In the genomic region with DNA sequence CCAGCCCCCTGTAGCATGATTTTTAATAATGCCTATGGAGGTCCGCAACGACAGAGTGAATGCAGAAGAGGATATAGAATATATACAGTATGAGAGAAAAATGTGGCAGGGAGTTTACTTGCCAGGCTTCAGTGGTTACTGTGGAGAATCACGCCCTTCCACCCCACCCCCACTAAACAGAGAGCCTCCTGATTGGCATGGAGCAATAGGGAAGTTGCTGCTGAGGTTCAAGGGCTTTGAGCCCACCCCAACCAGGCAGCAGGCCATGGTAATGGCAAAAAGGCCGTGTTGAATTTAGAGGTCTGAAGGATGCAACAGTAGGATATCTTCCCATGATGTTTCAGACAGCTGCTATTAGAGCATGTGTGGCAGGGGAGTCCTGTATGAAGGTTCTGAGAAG, we compare ENCODE assay signal across 29 mouse cellular contexts. TPM values are rescaled to one million over a fixed set of nuclear protein-coding genes. Genes with fewer than 3 reads are reported as not detected.
DNase-seq lines count a peak whose midpoint lies in the region; ATAC-seq and TF ChIP-seq lines count a peak whose summit lies in the region.
"Had no signal": no experiment of that assay in that cellular context is flagged by ENCODE, and none has a peak within 500 bp of the region (broad histone marks: within the 10 kb centered on the region; RNA-seq: fewer than 3 reads in every experiment).

No protein-coding gene starts in this region.

- H3K4me3 ChIP-seq in MEL (ENCODE audit: control insufficient read depth in 1 of 2, insufficient read depth in 1 of 2, low read depth in 2 of 2, low read length in 2 of 2): no peak overlapping the region
- H3K4me3 ChIP-seq in hindbrain, embryonic 11.5 days (ENCODE audit: low read depth, low read length): no peak overlapping the region
- H3K4me3 ChIP-seq: embryonic facial prominence, embryonic 13.5 days; embryonic facial prominence, embryonic 15.5 days; erythroblast, embryonic 14.5 days; forebrain, embryonic 10.5 days; forebrain, embryonic 12.5 days had no signal

- H3K9me3 ChIP-seq in MEL (replicated peaks; ENCODE audit: insufficient read depth, low read length): no peaks in the 10 kb centered on the region
- H3K9me3 ChIP-seq in hindbrain, embryonic 11.5 days (ENCODE audit: control insufficient read depth, low read length): no peaks in the 10 kb centered on the region
- H3K9me3 ChIP-seq: embryonic facial prominence, embryonic 13.5 days; embryonic facial prominence, embryonic 15.5 days; forebrain, embryonic 10.5 days; forebrain, embryonic 12.5 days; G1E had no signal

- no peak for TF ChIP-seq EP300 in MEL (IDR thresholded peaks at IDR 0.05; ENCODE audit: low read depth in 1 of 2, low read length in 2 of 2)

- TF ChIP-seq POLR2A in MEL (IDR thresholded peaks at IDR 0.05; ENCODE audit: control insufficient read depth in 1 of 2, insufficient read depth in 1 of 2, low read depth in 1 of 2, low read length in 2 of 2, poor library complexity in 1 of 2): no peak

- peak; percentile 58 for DNase-seq in MEL (ENCODE audit: low read depth, low spot score)
- no peak for DNase-seq in neural tube, embryonic 10.5 days (ENCODE audit: extremely low spot score, low spot score)
- no peak for DNase-seq in hindbrain, embryonic 11.5 days (ENCODE audit: low spot score)
- DNase-seq in spleen, adult 12 weeks (ENCODE audit: low spot score): no peak
- DNase-seq: adrenal gland, adult 2 months; adrenal gland, postnatal 10 days; adrenal gland, postnatal 25 days; B cell, adult 2 months; cerebellum, adult 11-12 months; cerebellum, adult 2 months; cerebellum, adult 9-10 months; cerebellum, postnatal 10 days; cerebellum, postnatal 25 days; embryo, embryonic 11 days had no signal

- ATAC-seq in common myeloid progenitor, adult 5-6 weeks (replicated peaks; ENCODE audit: low read depth, poor library complexity, severe bottlenecking): peak; percentile 83
- peak; percentile 69 to 77 for ATAC-seq in hematopoietic stem cell, adult 5-6 weeks (replicated peaks in 1 of 2; ENCODE audit: insufficient read depth in 1 of 2, low FRiP score in 2 of 2, low TSS enrichment in 1 of 2, low read depth in 1 of 2, poor library complexity in 2 of 2, severe bottlenecking in 2 of 2)
- peak; percentile 83 for ATAC-seq in megakaryocyte progenitor cell, adult 5-6 weeks (replicated peaks; ENCODE audit: poor library complexity)
- ATAC-seq in hindbrain, embryonic 11.5 days (ENCODE audit: low FRiP score): no peak
- ATAC-seq: CD4-positive, CD25-positive, alpha-beta regulatory T cell, adult 4 months; forebrain, embryonic 14.5 days; forebrain, embryonic 16.5 days had no signal

- no peak overlapping the region for H3K27ac ChIP-seq in MEL (ENCODE audit: control insufficient read depth, low read depth, low read length)
- no peak overlapping the region for H3K27ac ChIP-seq in hindbrain, embryonic 11.5 days (ENCODE audit: low read depth, low read length)
- H3K27ac ChIP-seq: embryonic facial prominence, embryonic 13.5 days; embryonic facial prominence, embryonic 15.5 days; forebrain, embryonic 10.5 days; forebrain, embryonic 12.5 days had no signal

- peaks cover 0 to 3% of the 10 kb centered on the region in 2 experiments; a peak in 1 of 4 replicates for H3K4me1 ChIP-seq in MEL (ENCODE audit: control insufficient read depth in 1 of 2, insufficient read depth in 2 of 2, low read length in 2 of 2)
- no peaks in the 10 kb centered on the region for H3K4me1 ChIP-seq in hindbrain, embryonic 11.5 days (replicated peaks; ENCODE audit: control insufficient read depth, insufficient read depth, low read length)
- H3K4me1 ChIP-seq: embryonic facial prominence, embryonic 13.5 days; embryonic facial prominence, embryonic 15.5 days; forebrain, embryonic 12.5 days had no signal

- 81% methylated on average over 4 of the region's 4 CpGs for WGBS in hindbrain, embryonic 11.5 days

- no peak overlapping the region for H3K4me2 ChIP-seq in hindbrain, embryonic 11.5 days (replicated peaks; ENCODE audit: low read depth, low read length)
- H3K4me2 ChIP-seq: embryonic facial prominence, embryonic 13.5 days; embryonic facial prominence, embryonic 15.5 days; forebrain, embryonic 12.5 days had no signal

- H3K9ac ChIP-seq in MEL (ENCODE audit: control insufficient read depth, low read depth, low read length, poor library complexity, severe bottlenecking): no peak overlapping the region
- H3K9ac ChIP-seq in hindbrain, embryonic 11.5 days (ENCODE audit: low read depth, low read length): no peak overlapping the region
- H3K9ac ChIP-seq: embryonic facial prominence, embryonic 13.5 days; embryonic facial prominence, embryonic 15.5 days; forebrain, embryonic 12.5 days had no signal

- peaks cover 0 to 5% of the 10 kb centered on the region in 2 experiments; a peak in 2 of 4 replicates for H3K36me3 ChIP-seq in MEL (ENCODE audit: control insufficient read depth in 1 of 2, insufficient read depth in 2 of 2, low read length in 2 of 2)
- no peaks in the 10 kb centered on the region for H3K36me3 ChIP-seq in hindbrain, embryonic 11.5 days (ENCODE audit: control insufficient read depth, insufficient read depth, low read length)
- H3K36me3 ChIP-seq: embryonic facial prominence, embryonic 13.5 days; embryonic facial prominence, embryonic 15.5 days; forebrain, embryonic 10.5 days; forebrain, embryonic 12.5 days; G1E had no signal

- no peak for TF ChIP-seq CTCF in MEL (IDR thresholded peaks at IDR 0.05 in 2 of 3, conservative IDR thresholded peaks at IDR 0.05 in 1 of 3; ENCODE audit: control insufficient read depth in 1 of 3, insufficient read depth in 1 of 3, low read depth in 2 of 3, low read length in 3 of 3, poor library complexity in 1 of 3, severe bottlenecking in 1 of 3)

- no peaks in the 10 kb centered on the region; a peak in 1 of 4 replicates for H3K27me3 ChIP-seq in MEL (ENCODE audit: control insufficient read depth in 1 of 2, insufficient read depth in 2 of 2, low read length in 2 of 2)
- H3K27me3 ChIP-seq in hindbrain, embryonic 11.5 days (ENCODE audit: control insufficient read depth, insufficient read depth, low read length): no peaks in the 10 kb centered on the region
- H3K27me3 ChIP-seq: CH12.LX; embryonic facial prominence, embryonic 13.5 days; embryonic facial prominence, embryonic 15.5 days; forebrain, embryonic 12.5 days had no signal

- TF ChIP-seq RAD21 in MEL (IDR thresholded peaks at IDR 0.05; ENCODE audit: low read depth, low read length): no peak

- H3K79me2 ChIP-seq in MEL (ENCODE audit: control insufficient read depth, insufficient read depth, low read length, poor library complexity): no peaks in the 10 kb centered on the region

TF ChIP-seq in MEL, 35 proteins besides CTCF, POLR2A, EP300 and RAD21:
- no peak for TF ChIP-seq NRF1 (IDR thresholded peaks at IDR 0.05; ENCODE audit: insufficient read depth, low read depth, low read length, poor library complexity, severe bottlenecking)

RNA-seq across cellular contexts. Expression of gene Map6d1, which starts 30.2 kb away (rescaled TPM):
- 0.03 and 0.08 TPM in 2 replicates for total RNA-seq in MEL (2012; rRNA removed)
- polyA plus RNA-seq in MEL (2012; ENCODE audit: insufficient read depth in 1 of 2, insufficient read length in 2 of 2, low read depth in 1 of 2, low replicate concordance in 2 of 2, missing spikeins in 1 of 2): not detected
- total RNA-seq in common myeloid progenitor, adult 5-6 weeks (2017): not detected in 2 replicates
- not detected in 2 replicates for total RNA-seq in hematopoietic stem cell, adult 5-6 weeks (2017)
- not detected in 2 replicates for total RNA-seq in megakaryocyte progenitor cell, adult 5-6 weeks (2015)
- total RNA-seq in megakaryocyte progenitor cell, adult 5-6 weeks (2017): not detected in 2 replicates
- polyA plus RNA-seq in hindbrain, embryonic 11.5 days (2014; fragmentation: Nextera tagmentation; extraction: Ambion mirVana): 1.7 and 1.8 TPM in 2 replicates
- total RNA-seq: G1E had no signal
- polyA plus RNA-seq: G1E had no signal

RNA-seq across cellular contexts. Expression of gene Parl, which starts 30.8 kb away (rescaled TPM):
- 65.7 and 79.2 TPM in 2 replicates for total RNA-seq in MEL (2012; rRNA removed)
- 100 to 1,000 TPM; 126 to 241 TPM for polyA plus RNA-seq in MEL (2012; ENCODE audit: insufficient read depth in 1 of 2, insufficient read length in 2 of 2, low read depth in 1 of 2, low replicate concordance in 2 of 2, missing spikeins in 1 of 2)
- 139 and 205 TPM in 2 replicates for total RNA-seq in common myeloid progenitor, adult 5-6 weeks (2017)
- total RNA-seq in hematopoietic stem cell, adult 5-6 weeks (2017): 78.4 and 234 TPM in 2 replicates
- total RNA-seq in megakaryocyte progenitor cell, adult 5-6 weeks (2015): 161 and 168 TPM in 2 replicates
- total RNA-seq in megakaryocyte progenitor cell, adult 5-6 weeks (2017): 264 and 277 TPM in 2 replicates
- 103 and 105 TPM in 2 replicates for polyA plus RNA-seq in hindbrain, embryonic 11.5 days (2014; fragmentation: Nextera tagmentation; extraction: Ambion mirVana)

RNA-seq across cellular contexts. Expression of gene Cyp2ab1, which starts 53.9 kb away (rescaled TPM):
- not detected in 2 replicates for total RNA-seq in MEL (2012; rRNA removed)
- not detected for polyA plus RNA-seq in MEL (2012; ENCODE audit: insufficient read depth in 1 of 2, insufficient read length in 2 of 2, low read depth in 1 of 2, low replicate concordance in 2 of 2, missing spikeins in 1 of 2)
- 1.1 TPM in 2 replicates for total RNA-seq in common myeloid progenitor, adult 5-6 weeks (2017)
- total RNA-seq in hematopoietic stem cell, adult 5-6 weeks (2017): 0.13 and 2.3 TPM in 2 replicates
- 0.05 and 0.78 TPM in 2 replicates for total RNA-seq in megakaryocyte progenitor cell, adult 5-6 weeks (2015)
- total RNA-seq in megakaryocyte progenitor cell, adult 5-6 weeks (2017): not detected in 2 replicates
- polyA plus RNA-seq in hindbrain, embryonic 11.5 days (2014; fragmentation: Nextera tagmentation; extraction: Ambion mirVana): not detected in 2 replicates
- total RNA-seq: adrenal gland, postnatal 25 days; CH12.LX; G1E had no signal
- polyA plus RNA-seq: brain, embryonic 14.5 days; CD4-positive, CD25-positive, alpha-beta regulatory T cell, adult 4 months; cerebellum, adult 2 months; embryonic facial prominence, embryonic 11.5 days; embryonic facial prominence, embryonic 13.5 days; erythroblast, embryonic 14.5 days; forebrain, embryonic 10.5 days; forebrain, embryonic 12.5 days; forebrain, embryonic 14.5 days; forebrain, embryonic 16.5 days; G1E had no signal
